Mouse (Mus musculus) limb, embryonic 12.5 days (tissue): Measurements from ENCODE around the gene Gm10717. TPM values are rescaled to one million over a fixed set of nuclear protein-coding genes. Genes with fewer than 3 reads are reported as not detected.
"Not testable (repeated sequence)": the region's sequence is repeated elsewhere in the genome, so short reads cannot be mapped to it uniquely, and the experiment has no call there.

Source experiments
- ATAC-seq: fragments of 200-750 bp; cut with Nextera tagmentation; 2 replicates; pipeline ENCODE4 v1.8.0; 2017; ENCODE audit warnings: low read depth, moderate TSS enrichment; ENCODE audit not compliant: insufficient number of reproducible peaks, insufficient read depth, low FRiP score, low TSS enrichment
- H3K27ac ChIP-seq: fragments of 300-500 bp; sonication (generic); 2 replicates; pipeline ENCODE4 v1.5.1; 2016; ENCODE audit warnings: mild to moderate bottlenecking, moderate library complexity
- H3K27me3 ChIP-seq: fragments of 300-500 bp; sonication (generic); 2 replicates; pipeline ENCODE4 v1.6.1; 2016; ENCODE audit warnings: mild to moderate bottlenecking, moderate library complexity
- H3K36me3 ChIP-seq: fragments of 300-500 bp; sonication (generic); 2 replicates; pipeline ENCODE4 v1.6.1; 2016; ENCODE audit warnings: mild to moderate bottlenecking, moderate library complexity
- H3K4me1 ChIP-seq: fragments of 300-500 bp; sonication (generic); replicated peaks from 2 replicates; pipeline ENCODE4 v1.6.1; 2016
- H3K4me2 ChIP-seq: fragments of 300-500 bp; sonication (generic); 2 replicates; pipeline ENCODE4 v1.6.1; 2016; ENCODE audit warnings: mild to moderate bottlenecking, moderate library complexity
- H3K4me3 ChIP-seq: fragments of 300-500 bp; sonication (generic); replicated peaks from 2 replicates; pipeline ENCODE4 v1.5.1; 2016; ENCODE audit warnings: mild to moderate bottlenecking
- H3K9ac ChIP-seq: fragments of 300-500 bp; sonication (generic); replicated peaks from 2 replicates; pipeline ENCODE4 v1.6.1; 2016; ENCODE audit warnings: mild to moderate bottlenecking, moderate library complexity
- H3K9me3 ChIP-seq: fragments of 300-500 bp; sonication (generic); 2 replicates; pipeline ENCODE4 v1.6.1; 2016; ENCODE audit warnings: mild to moderate bottlenecking, moderate library complexity
- WGBS: fragments of 180-500 bp; shearing (Covaris S2); methylation state at CpG from one replicate; pipeline ENCODE4 v1.1.7; 2016; 5-methylcytosine and 5-hydroxymethylcytosine counted together
- polyA plus RNA-seq: library from polyadenylated mRNA; unstranded; fragments of >200 nt; fragmentation: Nextera tagmentation; extraction: Ambion mirVana; gene quantifications from 2 replicates; pipeline ENCODE4 v1.2.1, GENCODE M21; 2016

Gene Gm10717
- not detected in 2 replicates for polyA plus RNA-seq

DNA sequence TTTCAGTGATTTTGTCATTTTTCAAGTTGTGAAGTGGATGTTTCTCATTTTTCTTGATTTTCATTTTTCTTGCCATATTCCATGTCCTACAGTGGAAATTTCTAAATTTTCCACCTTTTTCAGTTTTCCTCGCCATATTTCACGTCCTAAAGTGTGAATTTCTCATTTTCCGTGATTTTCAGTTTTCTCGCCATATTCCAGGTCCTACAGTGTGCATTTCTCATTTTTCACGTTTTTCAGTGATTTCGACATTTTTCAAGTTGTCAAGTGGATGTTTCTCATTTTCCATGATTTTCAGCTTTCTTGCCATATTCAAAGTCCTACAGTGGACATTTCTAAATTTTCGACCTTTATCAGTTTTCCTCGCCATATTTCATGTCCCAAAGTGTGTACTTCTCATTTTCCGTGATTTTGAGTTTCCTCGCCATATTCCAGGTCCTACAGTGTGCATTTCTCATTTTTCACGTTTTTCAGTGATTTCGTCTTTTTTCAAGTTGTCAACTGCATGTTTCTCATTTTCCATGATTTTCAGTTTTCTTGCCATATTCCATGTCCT is at the start of gene Gm10717:
Gm10717 (plus strand) TSS at position 506 of the 556 bp plus-strand sequence.
- H3K36me3 ChIP-seq, H3K27me3 ChIP-seq, H3K4me3 ChIP-seq, ATAC-seq, H3K9ac ChIP-seq, H3K27ac ChIP-seq, H3K4me1 ChIP-seq, H3K9me3 ChIP-seq, H3K4me2 ChIP-seq: not testable (repeated sequence)
- 72% methylated on average over 12 of the region's 12 CpGs for WGBS

DNA sequence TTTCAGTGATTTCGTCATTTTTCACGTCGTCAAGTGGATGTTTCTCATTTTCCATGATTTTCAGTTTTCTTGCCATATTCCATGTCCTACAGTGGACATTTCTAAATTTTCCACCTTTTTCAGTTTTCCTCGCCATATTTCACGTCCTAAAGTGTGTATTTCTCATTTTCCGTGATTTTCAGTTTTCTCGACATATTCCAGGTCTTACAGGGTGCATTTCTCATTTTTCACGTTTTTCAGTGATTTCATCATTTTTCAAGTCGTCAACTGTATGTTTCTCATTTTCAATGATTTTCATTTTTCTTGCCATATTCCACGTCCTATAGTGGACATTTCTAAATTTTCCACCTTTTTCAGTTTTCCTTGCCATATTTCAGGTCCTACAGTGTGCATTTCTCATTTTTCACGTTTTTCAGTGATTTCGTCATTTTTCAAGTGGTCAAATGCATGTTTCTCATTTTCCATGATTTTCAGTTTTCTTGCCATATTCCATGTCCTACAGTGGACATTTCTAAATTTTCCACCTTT is 24.7 kb upstream of the Gm10717 start, which contains the start of gene Gm10722:
Gm10722 (plus strand) TSS at position 478 of the 528 bp plus-strand sequence.
- not testable (repeated sequence) for H3K27me3 ChIP-seq, H3K4me3 ChIP-seq, H3K4me2 ChIP-seq, ATAC-seq, H3K36me3 ChIP-seq, H3K4me1 ChIP-seq, H3K27ac ChIP-seq, H3K9ac ChIP-seq, H3K9me3 ChIP-seq
- WGBS, result 73% methylated on average over 12 of the region's 12 CpGs

DNA sequence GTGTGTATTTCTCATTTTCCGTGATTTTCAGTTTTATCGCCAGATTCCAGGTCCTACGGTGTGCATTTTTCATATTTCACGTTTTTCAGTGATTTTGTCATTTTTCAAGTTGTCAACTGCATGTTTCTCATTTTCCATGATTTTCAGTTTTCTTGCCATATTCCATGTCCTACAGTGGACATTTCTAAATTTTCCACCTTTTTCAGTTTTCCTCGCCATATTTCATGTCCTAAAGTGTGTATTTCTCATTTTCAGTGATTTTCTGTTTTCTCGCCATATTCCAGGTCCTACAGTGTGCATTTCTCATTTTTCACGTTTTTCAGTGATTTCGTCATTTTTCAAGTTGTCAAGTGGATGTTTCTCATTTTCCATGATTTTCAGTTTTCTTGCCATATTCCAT is 24.2 kb upstream of the Gm10717 start:
- not testable (repeated sequence) for H3K27ac ChIP-seq, H3K9me3 ChIP-seq, H3K27me3 ChIP-seq, H3K4me3 ChIP-seq, H3K36me3 ChIP-seq, H3K4me2 ChIP-seq, H3K4me1 ChIP-seq, H3K9ac ChIP-seq, ATAC-seq
- WGBS, result 65% methylated on average over 8 of the region's 8 CpGs

DNA sequence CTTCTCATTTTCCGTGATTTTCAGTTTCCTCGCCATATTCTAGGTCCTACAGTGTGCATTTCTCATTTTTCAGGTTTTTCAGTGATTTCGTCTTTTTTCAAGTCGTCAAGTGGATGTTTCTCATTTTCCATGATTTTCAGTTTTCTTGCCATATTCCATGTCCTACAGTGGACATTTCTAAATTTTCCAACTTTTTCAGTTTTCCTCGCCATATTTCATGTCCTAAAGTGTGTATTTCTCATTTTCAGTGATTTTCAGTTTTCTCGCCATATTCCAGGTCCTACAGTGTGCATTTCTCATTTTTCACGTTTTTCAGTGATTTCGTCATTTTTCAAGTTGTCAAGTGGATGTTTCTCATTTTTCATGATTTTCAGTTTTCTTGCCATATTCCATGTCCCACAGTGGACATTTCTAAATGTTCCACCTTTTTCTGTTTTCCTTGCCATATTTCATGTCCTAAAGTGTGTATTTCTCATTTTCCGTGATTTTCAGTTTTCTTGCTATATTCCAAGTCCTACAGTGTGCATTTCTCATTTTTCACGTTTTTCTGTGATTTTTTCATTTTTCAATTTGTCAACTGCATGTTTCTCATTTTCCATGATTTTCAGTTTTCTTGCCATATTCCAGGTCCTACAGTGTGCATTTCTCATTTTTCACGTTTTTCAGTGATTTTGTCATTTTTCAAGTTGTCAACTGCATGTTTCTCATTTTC is 23.1 kb upstream of the Gm10717 start:
- H3K9ac ChIP-seq, H3K9me3 ChIP-seq, H3K27ac ChIP-seq, H3K4me3 ChIP-seq, H3K4me2 ChIP-seq, H3K4me1 ChIP-seq, H3K36me3 ChIP-seq, H3K27me3 ChIP-seq: not testable (repeated sequence)
- ATAC-seq, result peak; percentile 93
- 70% methylated on average over 9 of the region's 11 CpGs for WGBS

DNA sequence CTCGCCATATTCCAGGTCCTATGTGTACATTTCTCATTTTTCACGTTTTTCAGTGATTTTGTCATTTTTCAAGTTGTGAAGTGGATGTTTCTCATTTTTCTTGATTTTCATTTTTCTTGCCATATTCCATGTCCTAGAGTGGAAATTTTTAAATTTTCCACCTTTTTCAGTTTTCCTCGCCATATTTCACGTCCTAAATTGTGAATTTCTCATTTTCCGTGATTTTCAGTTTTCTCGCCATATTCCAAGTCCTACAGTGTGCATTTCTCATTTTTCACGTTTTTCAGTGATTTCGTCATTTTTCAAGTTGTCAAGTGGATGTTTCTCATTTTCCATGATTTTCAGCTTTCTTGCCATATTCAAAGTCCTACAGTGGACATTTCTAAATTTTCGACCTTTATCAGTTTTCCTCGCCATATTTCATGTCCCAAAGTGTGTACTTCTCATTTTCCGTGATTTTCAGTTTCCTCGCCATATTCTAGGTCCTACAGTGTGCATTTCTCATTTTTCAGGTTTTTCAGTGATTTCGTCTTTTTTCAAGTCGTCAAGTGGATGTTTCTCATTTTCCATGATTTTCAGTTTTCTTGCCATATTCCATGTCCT is 22.3 kb upstream of the Gm10717 start, which contains the start of gene Gm11168:
Gm11168 (plus strand) TSS at position 553 of the 603 bp plus-strand sequence.
- not testable (repeated sequence) for H3K4me2 ChIP-seq, H3K4me3 ChIP-seq, H3K9ac ChIP-seq, H3K9me3 ChIP-seq, H3K4me1 ChIP-seq, ATAC-seq, H3K36me3 ChIP-seq, H3K27me3 ChIP-seq, H3K27ac ChIP-seq
- 73% methylated on average over 6 of the region's 14 CpGs for WGBS

DNA sequence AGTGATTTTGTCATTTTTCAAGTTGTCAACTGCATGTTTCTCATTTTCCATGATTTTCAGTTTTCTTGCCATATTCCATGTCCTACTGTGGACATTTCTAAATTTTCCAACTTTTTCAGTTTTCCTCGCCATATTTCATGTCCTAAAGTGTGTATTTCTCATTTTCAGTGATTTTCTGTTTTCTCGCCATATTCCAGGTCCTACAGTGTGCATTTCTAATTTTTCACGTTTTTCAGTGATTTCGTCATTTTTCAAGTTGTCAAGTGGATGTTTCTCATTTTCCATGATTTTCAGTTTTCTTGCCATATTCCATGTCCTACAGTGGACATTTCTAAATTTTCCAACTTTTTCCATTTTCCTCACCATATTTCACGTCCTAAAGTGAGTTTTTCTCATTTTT is 19.0 kb upstream of the Gm10717 start:
- not testable (repeated sequence) for H3K27ac ChIP-seq, H3K9ac ChIP-seq

DNA sequence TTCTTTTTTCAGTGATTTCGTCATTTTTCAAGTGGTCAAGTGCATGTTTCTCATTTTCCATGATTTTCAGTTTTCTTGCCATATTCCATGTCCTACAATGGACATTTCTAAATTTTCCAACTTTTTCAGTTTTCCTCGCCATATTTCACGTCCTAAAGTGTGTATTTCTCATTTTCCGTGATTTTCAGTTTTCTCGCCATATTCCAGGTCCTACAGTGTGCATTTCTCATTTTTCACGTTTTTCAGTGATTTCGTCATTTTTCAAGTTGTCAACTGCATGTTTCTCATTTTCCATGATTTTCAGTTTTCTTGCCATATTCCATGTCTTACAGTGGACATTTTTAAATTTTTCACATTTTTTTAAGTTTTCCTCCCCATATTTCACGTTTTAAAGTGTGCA is 18.6 kb upstream of the Gm10717 start:
- H3K27me3 ChIP-seq, H3K27ac ChIP-seq, H3K4me1 ChIP-seq, H3K9ac ChIP-seq, H3K36me3 ChIP-seq, H3K4me3 ChIP-seq, H3K4me2 ChIP-seq, H3K9me3 ChIP-seq: not testable (repeated sequence)
- ATAC-seq, result peak; percentile 71; the same call in 1 of the 2 replicates
- WGBS, result 71% methylated on average over 8 of the region's 8 CpGs

More for the DNA sequence above, 19.0 kb upstream of the Gm10717 start:
- not testable (repeated sequence) for H3K4me3 ChIP-seq, H3K9me3 ChIP-seq, H3K27me3 ChIP-seq, H3K4me1 ChIP-seq, H3K36me3 ChIP-seq, H3K4me2 ChIP-seq, ATAC-seq
- WGBS, result 81% methylated on average over 1 of the region's 5 CpGs

DNA sequence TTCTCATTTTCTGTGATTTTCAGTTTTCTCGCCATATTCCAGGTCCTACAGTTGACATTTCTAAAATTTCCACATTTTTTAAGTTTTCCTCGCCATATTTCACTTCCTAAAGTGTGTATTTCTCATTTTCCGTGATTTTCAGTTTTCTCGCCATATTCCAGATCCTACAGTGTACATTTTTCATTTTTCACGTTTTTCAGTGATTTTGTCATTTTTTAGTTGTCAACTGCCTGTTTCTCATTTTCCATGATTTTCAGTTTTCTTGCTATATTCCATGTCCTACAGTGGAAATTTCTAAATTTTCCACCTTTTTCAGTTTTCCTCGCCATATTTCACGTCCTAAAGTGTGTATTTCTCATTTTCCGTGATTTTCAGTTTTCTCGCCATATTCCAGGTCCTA is 17.9 kb upstream of the Gm10717 start:
- H3K36me3 ChIP-seq, H3K27ac ChIP-seq, H3K9me3 ChIP-seq, H3K9ac ChIP-seq, H3K4me2 ChIP-seq, H3K27me3 ChIP-seq, H3K4me1 ChIP-seq, ATAC-seq, H3K4me3 ChIP-seq: not testable (repeated sequence)
- WGBS, result 81% methylated on average over 8 of the region's 9 CpGs

DNA sequence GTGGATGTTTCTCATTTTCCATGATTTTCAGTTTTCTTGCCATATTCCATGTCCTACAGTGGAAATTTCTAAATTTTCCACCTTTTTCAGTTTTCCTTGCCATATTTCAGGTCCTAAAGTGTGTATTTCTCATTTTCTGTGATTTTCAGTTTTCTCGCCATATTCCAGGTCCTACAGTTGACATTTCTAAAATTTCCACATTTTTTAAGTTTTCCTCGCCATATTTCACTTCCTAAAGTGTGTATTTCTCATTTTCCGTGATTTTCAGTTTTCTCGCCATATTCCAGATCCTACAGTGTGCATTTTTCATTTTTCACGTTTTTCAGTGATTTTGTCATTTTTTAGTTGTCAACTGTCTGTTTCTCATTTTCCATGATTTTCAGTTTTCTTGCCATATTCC is 15.9 kb upstream of the Gm10717 start:
- H3K4me2 ChIP-seq, H3K4me3 ChIP-seq, H3K27ac ChIP-seq, H3K9me3 ChIP-seq, H3K36me3 ChIP-seq, H3K4me1 ChIP-seq, H3K27me3 ChIP-seq, H3K9ac ChIP-seq: not testable (repeated sequence)
- 0 out of 2 replicates have a peak, but pooled peaks have one; percentile 54 for ATAC-seq
- no CpG with 5 or more reads among the region's 5 CpGs for WGBS

DNA sequence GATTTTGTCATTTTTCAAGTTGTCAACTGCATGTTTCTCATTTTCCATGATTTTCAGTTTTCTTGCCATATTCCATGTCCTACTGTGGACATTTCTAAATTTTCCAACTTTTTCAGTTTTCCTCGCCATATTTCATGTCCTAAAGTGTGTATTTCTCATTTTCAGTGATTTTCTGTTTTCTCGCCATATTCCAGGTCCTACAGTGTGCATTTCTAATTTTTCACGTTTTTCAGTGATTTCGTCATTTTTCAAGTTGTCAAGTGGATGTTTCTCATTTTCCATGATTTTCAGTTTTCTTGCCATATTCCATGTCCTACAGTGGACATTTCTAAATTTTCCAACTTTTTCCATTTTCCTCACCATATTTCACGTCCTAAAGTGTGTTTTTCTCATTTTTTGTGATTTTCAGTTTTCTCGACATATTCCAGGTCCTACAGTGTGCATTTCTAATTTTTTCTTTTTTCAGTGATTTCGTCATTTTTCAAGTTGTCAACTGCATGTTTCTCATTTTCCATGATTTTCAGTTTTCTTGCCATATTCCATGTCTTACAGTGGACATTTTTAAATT is 13.1 kb upstream of the Gm10717 start:
- not testable (repeated sequence) for H3K4me1 ChIP-seq, H3K9me3 ChIP-seq, H3K4me2 ChIP-seq, H3K36me3 ChIP-seq, H3K4me3 ChIP-seq, H3K27ac ChIP-seq, H3K27me3 ChIP-seq, H3K9ac ChIP-seq, ATAC-seq
- 83% methylated on average over 3 of the region's 7 CpGs for WGBS

DNA sequence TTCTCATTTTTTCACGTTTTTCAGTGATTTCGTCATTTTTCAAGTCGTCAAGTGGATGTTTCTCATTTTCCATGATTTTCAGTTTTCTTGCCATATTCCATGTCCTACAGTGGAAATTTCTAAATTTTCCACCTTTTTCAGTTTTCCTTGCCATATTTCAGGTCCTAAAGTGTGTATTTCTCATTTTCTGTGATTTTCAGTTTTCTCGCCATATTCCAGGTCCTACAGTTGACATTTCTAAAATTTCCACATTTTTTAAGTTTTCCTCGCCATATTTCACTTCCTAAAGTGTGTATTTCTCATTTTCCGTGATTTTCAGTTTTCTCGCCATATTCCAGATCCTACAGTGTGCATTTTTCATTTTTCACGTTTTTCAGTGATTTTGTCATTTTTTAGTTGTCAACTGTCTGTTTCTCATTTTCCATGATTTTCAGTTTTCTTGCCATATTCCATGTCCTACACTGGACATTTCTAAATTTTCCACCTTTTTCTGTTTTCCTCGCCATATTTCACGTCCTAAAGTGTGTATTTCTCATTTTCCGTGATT is 12.4 kb upstream of the Gm10717 start, which contains the start of gene Gm10721:
Gm10721 (plus strand) TSS at position 408 of the 547 bp plus-strand sequence.
- H3K36me3 ChIP-seq, H3K4me1 ChIP-seq, H3K4me2 ChIP-seq, H3K4me3 ChIP-seq, H3K9me3 ChIP-seq, H3K9ac ChIP-seq, H3K27ac ChIP-seq, H3K27me3 ChIP-seq: not testable (repeated sequence)
- ATAC-seq, result peak; percentile 64; the same call in 1 of the 2 replicates
- no CpG with 5 or more reads among the region's 11 CpGs for WGBS
